Mouse (Mus musculus): ENCODE measurements around the gene Zfp507.

DNA sequence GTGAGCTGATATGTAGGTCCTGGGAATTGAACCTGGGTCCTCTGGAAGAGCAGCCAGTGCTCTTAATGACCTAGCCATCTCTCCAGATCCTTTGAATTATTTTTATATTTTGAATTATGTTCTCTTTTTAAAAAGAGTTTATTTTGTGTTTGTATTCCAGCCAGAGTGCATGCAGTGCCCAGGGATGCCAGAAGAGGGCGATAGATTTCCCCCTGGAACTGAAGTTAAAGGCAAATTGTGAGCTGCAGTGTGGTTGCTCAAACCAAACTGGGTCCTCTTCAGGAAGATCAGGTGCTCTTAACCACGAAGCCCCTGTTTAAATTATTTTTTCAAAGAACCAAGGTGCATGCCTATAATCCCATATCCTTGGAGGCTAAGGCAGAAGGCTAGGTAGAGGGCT is 43.2 kb downstream of the Zfp507 start:
- TF ChIP-seq POLR2A (IDR thresholded peaks at IDR 0.05; ENCODE audit: borderline replicate concordance, low read depth, low read length): no peak
- no peak for TF ChIP-seq CTCF (IDR thresholded peaks at IDR 0.05; ENCODE audit: low read depth, low read length)

All from bone marrow macrophage, adult 2 months (primary cell).